Mouse (Mus musculus) cortical plate, adult 2 months (tissue): Measurements from ENCODE around the gene Tmem150b. TPM values are rescaled to one million over a fixed set of nuclear protein-coding genes. Genes with fewer than 3 reads are reported as not detected.

ENCODE experiments used
- H3K27ac ChIP-seq: fragments of 200-500 bp; 2 replicates; pipeline ENCODE4 v1.5.1; 2012; ENCODE audit warnings: low read length, control low read depth, inconsistent platforms; ENCODE audit not compliant: insufficient read depth
- H3K4me1 ChIP-seq: fragments of 200-500 bp; 2 replicates; pipeline ENCODE4 v1.6.1; 2011; ENCODE audit warnings: low read length; ENCODE audit not compliant: control insufficient read depth, insufficient read depth
- H3K4me3 ChIP-seq: fragments of 200-500 bp; 2 replicates; pipeline ENCODE4 v1.5.1; 2011; ENCODE audit warnings: mild to moderate bottlenecking, low read length, control low read depth; ENCODE audit not compliant: insufficient read depth
- CTCF ChIP-seq: fragments of 200-500 bp; IDR thresholded peaks from 2 replicates; pipeline ENCODE4 v1.5.1; 2011; ENCODE audit warnings: mild to moderate bottlenecking, control low read depth, low read length; ENCODE audit not compliant: insufficient read depth; ENCODE audit errors: extremely low read depth
- POLR2A ChIP-seq: fragments of 200-500 bp; IDR thresholded peaks from 2 replicates; pipeline ENCODE4 v1.6.1; 2011; ENCODE audit warnings: mild to moderate bottlenecking, low read length, control low read depth; ENCODE audit not compliant: insufficient read depth; ENCODE audit errors: extremely low read depth
- polyA plus RNA-seq: library from polyadenylated mRNA; depleted of rRNA; stranded (reverse); fragments of >200 nt; gene quantifications from 2 replicates; pipeline ENCODE4 v1.2.3, GENCODE M21; 2012

Gene Tmem150b
- polyA plus RNA-seq, 1 experiment: not detected

DNA sequence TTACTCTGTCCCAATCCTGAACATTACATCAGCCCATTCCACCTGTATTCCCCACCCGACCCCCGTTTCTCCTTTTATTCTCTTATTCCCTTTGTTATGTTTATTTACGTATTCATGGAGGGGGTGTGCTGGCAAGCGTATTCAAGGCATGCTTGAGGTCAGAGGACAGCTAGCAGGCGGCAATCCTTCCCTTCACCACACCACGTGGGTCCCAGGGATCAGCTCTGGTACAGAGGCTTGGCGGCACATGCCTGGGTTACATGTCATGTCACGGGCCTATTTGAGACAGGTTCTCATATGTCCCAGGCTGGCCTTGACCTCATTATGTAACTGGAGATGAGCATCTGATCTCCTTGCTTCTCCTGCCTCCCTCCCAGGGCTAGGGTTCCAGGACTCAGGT lies 22.7 kb downstream of the Tmem150b start:
- no peak for TF ChIP-seq CTCF
- TF ChIP-seq POLR2A: no peak
- no peak overlapping the region for H3K27ac ChIP-seq
- H3K4me3 ChIP-seq: no peak overlapping the region
- no peaks in the 10 kb centered on the region for H3K4me1 ChIP-seq

DNA sequence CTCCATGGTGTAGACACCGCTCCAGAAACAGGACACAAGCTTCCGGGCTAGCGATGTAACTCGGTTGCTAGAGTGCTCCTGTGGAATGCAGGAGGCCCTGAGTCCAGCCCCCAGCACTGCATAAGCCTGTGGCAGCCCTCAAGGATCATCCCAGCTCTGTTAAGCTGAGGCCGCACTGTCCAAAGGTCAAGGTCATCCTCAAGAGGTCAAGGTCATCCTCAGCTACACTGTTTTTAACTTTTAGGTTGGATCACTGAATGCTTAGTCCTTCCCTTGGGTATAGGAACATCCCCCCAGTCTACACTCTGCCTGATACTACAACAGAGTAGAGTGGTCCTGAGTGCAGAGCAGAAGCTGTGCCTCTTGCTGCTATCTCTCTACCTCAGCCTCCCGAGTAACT lies 32.0 kb downstream of the Tmem150b start:
- Histone ChIP-seq H3K4me3 (no peak overlapping the region), H3K4me1 (peaks cover 4% of the 10 kb centered on the region; the same call in 1 of the 2 replicates), H3K27ac (no peak overlapping the region)
- no peak for TF ChIP-seq POLR2A

DNA sequence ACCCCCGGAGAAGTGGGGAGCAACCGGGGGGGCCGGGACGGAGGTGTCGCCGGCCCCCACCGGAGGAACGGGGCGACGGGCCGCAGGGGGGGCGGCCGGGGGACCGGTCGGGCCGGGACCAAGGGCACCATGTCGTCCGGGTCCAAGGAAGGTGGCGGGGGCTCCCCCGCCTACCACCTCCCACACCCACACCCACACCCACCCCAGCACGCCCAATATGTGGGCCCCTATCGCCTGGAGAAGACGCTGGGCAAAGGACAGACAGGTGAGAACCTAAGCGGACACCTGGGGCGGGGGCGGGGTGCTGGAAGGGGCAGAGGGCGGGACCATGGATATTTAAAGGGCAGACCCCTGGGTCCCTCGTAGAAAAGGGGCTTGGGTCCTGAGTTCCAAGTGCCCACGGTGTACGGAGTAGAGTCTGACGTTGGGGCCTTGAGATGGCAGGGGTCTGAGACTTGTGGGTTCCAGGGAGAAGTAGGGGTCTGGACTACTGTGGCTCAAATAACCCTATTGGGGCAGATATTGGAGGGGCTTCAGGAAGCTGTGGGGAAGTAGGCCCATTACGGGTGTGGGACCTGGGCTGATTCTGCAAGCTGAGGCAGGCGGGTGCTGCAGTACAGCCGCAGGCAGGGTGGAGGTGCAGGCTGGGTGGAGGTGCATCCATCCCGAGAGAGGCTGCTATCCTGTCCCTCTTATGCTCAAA lies 33.9 kb downstream of the Tmem150b start:
- TF ChIP-seq POLR2A: no peak
- no peak for TF ChIP-seq CTCF
- H3K27ac ChIP-seq: no peak overlapping the region
- H3K4me1 ChIP-seq: peaks cover 4% of the 10 kb centered on the region; the same call in 1 of the 2 replicates
- H3K4me3 ChIP-seq: peak overlapping the region; percentile 71

DNA sequence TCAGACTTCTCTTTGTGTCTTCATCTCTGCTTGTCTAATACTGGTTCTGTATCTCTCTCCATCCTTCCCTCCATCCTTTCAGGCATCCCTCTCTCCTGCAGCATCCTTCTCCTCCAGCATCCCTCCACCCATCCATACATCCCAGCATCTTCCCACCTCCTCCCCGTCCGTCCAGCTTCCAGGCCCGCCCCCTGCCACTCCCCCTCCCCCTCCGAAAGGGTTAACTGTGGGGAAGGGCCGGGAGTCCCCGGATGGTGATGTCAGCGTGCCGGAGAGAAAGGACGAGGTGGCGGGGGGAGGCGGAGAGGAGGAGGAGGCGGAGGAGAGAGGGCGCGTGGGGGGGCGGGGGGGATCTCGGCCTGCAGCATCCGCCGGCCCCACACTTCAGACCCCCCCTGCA lies 34.7 kb downstream of the Tmem150b start, which contains the start of gene Brsk1:
TSS of gene Brsk1 (plus strand) at position 218 of the 400 bp plus-strand sequence.
- peak within 1 kb of the TSS; percentile 71 for H3K4me3 ChIP-seq
- H3K27ac ChIP-seq: peak within 1 kb of the TSS; percentile 32
- TF ChIP-seq POLR2A (peak; percentile 29; the same call in 1 of the 2 replicates), CTCF (no peak)
- peaks cover 4% of the 10 kb centered on the region; the same call in 1 of the 2 replicates for H3K4me1 ChIP-seq

DNA sequence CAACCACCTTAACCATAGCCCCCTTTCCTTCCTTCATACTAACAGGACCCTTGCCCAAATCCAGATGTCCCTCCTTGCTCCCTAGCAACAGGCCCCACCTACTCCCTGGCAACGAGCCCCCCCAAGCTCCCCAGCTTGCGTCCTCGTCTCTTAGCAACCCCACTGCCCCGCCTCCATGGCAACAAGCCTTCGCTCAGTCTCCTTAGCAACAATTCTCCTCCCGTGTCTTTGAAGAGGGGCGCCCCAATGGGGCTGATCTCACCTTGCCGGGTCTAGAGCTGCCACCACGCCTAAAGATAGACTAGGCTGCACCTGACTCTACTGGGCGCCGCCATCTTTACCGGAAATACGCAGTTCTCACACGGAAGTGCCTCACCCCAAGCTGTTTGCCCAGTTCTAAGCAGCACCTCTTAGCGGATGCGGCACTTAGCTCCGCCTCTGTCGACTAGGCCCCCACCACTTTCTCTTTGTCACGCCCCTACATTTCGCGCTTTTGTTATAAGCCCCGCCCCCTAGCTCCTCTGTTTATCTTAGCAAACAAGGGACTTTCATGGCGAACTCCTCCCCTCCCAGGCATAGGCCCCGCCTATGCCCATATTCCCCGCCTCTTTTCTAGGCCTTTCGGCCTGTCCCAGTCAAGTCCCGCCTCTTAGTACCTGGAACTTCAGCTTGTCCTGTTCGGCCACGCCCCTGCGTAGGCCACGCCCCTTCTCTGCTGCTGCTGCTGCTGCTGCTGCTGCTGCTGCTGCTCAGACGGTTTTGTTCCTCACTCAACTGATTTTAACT lies 40.2 kb downstream of the Tmem150b start, which contains the start of gene Hspbp1:
TSS of gene Hspbp1 (minus strand) at position 437 of the 786 bp plus-strand sequence.
- H3K27ac ChIP-seq: peak within 1 kb of the TSS; percentile 1
- no peak for TF ChIP-seq CTCF
- TF ChIP-seq POLR2A: peak; percentile 60; the same call in 1 of the 2 replicates
- H3K4me3 ChIP-seq: peak within 1 kb of the TSS; percentile 67
- peaks cover 2% of the 10 kb centered on the region; the same call in 1 of the 2 replicates for H3K4me1 ChIP-seq

DNA sequence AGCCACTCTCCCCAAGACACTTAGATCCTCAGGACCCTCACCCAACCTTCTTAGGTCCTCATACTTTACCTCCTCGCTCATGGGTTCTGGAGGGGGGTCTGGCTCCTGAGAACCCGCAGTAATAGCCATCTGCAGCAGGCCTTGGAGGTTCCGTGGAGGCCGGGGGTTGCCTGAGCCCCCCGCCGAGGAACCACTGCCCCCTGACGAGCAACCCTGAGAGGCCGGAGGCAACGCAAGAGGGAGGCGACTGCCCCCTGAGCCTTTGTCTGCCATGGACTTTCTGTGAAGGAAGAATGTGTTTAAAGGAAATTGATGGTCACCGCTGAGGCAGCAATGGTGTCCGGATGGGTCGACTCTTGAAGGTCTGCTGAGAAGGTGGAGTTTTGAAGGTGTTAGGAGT lies 40.8 kb downstream of the Tmem150b start:
- no peak for TF ChIP-seq POLR2A
- TF ChIP-seq CTCF: no peak
- H3K4me3 ChIP-seq: peak overlapping the region; percentile 67
- peaks cover 2% of the 10 kb centered on the region; the same call in 1 of the 2 replicates for H3K4me1 ChIP-seq
- no peak overlapping the region for H3K27ac ChIP-seq

DNA sequence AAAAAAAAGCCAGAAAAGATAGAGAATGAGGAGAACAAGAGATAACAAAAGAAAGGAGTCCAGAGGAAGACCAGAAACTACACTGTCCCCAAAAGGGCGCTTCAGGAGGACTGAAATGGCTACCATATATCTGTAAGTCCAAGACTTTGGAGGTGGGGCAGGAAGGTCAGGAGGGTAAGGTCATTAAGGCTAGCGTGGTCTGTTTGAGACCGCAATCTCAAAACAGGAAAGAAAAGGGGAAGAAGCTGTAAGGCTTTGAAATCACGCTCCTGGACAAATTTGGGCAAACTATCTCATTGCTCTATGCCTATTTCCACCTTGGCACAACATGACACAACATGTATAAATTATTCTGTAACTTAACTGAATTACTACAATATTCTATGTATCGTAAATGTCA lies 41.7 kb downstream of the Tmem150b start:
- H3K4me3 ChIP-seq: no peak overlapping the region
- peaks cover 2% of the 10 kb centered on the region; the same call in 1 of the 2 replicates for H3K4me1 ChIP-seq
- TF ChIP-seq POLR2A (no peak), CTCF (no peak)
- H3K27ac ChIP-seq: no peak overlapping the region

DNA sequence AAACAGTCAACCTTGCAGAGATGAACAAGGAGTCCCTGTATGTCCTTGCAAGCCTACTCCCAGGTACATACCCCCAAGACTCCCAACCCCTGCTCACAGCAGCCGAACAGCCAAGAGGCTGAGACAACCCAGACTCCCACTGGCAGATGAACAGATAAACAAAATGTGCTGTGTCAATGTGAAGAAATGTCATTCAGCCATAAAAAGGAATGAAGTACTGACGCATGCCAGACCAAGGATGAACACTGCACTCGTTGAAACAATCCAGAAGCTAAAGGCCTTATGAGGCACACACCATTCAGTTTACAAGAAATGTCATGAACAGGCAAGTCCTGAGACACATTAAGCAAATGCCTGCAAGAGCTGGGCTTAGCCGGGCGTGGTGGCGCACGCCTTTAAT lies 49.8 kb downstream of the Tmem150b start:
- Histone ChIP-seq H3K4me1 (no peaks in the 10 kb centered on the region), H3K27ac (no peak overlapping the region), H3K4me3 (no peak overlapping the region)
- TF ChIP-seq POLR2A (no peak), CTCF (no peak)

DNA sequence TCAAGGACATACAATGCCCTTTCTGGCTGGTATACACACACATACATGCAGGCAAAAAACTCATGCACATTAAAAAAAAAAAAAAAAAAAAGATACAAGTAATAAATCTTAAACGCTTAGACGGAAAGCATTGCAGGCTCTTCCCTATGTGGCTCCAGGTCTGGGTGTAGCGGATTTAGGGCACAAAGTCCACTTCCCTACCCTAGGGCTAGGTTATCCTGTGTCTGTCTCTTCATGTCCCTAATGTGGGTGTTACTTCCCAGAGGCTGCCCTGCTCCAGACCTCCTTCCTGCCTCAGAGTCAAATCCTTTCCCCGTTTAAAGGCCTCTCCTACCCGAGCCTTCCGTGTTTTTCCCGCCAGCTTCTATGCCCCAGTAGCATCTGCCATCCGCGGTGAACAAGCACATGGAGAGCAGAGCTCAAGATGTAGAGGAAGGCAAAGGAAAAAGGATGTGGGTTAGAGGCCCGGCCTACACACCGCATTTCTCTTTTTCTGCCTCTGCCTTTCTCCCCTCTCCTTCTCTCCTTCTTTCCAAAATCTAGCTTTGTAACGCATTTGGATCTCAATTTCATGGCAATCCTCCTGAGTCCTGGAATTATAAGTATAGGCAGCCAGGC lies 50.8 kb downstream of the Tmem150b start:
- Histone ChIP-seq H3K27ac (no peak overlapping the region), H3K4me1 (no peaks in the 10 kb centered on the region), H3K4me3 (no peak overlapping the region)
- TF ChIP-seq CTCF: no peak

DNA sequence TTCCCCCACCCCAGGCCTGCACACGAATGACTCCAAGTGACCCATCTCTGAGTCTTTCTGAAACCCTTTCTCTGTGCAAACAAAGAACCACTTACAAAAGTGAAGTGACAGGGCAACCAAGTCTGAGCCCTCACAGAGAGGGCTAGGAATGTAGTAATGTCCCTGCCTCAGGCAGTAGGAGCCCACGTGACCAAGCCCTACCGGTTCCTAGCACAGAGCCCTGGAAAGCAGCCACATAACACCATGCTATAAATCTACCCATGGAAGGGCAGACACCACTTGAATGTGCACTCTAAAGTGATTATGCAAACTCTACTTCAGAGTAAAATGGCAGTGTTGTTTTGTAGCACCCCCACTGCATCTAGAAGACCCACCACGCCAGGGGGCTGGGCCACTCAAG lies 53.1 kb downstream of the Tmem150b start:
- no peak overlapping the region for H3K27ac ChIP-seq

More for the DNA sequence above, 53.1 kb downstream of the Tmem150b start:
- no peak overlapping the region for H3K4me3 ChIP-seq
- no peak for TF ChIP-seq POLR2A
- TF ChIP-seq CTCF: no peak
- H3K4me1 ChIP-seq: no peaks in the 10 kb centered on the region
